Mouse (Mus musculus): Measurements from ENCODE around the gene Col20a1.

DNA sequence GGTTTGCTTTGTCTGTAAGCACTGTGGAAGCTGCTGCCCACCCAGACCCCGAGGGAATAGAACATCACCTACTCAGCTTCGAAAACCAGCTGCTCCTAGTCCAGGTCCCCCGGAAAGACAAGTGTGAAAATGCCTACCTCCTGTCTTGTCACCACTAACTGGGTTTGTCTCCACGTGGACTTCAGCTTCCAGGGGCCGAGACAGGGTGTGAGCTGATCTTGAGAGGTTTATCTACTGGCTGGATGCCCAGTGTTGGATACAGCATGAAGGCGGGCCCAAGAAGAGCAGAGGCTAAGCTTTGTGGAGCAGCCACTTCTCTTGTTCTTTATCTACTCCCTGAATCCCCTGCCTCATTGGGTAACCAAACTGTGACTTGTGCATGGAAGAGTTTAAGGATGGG is 47.0 kb downstream of the Col20a1 start:
- TF ChIP-seq CTCF (IDR thresholded peaks at IDR 0.05; ENCODE audit: low read depth, low read length) (no peak), POLR2A (IDR thresholded peaks at IDR 0.05; ENCODE audit: extremely low read depth, insufficient read depth, low read length) (no peak)

Measured in liver, adult 2 months (tissue).